Mouse (Mus musculus): ENCODE results near the gene Dgkb.

The Dgkb gene

DNA sequence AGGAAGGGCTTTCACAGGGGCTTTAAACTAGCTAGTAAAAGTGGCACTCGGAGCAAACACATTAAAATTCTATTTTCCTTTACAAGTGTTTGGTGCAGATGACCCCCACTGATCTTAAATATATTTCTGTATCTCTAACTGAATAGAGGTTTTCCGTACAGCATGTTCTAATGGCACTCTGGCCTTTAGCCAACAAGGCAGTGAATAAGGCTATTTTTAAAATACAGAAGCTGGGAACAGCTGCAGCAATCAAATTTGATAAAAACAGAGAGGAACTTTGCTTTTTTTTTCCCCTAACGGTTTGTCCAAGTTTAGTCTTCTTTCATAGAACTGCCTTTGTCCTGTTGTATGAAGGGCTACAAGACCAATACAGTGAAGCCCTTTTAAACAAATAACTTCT is 776.5 kb downstream of the Dgkb start:
- no peak for DNase-seq (ENCODE audit: extremely low spot score)

DNA sequence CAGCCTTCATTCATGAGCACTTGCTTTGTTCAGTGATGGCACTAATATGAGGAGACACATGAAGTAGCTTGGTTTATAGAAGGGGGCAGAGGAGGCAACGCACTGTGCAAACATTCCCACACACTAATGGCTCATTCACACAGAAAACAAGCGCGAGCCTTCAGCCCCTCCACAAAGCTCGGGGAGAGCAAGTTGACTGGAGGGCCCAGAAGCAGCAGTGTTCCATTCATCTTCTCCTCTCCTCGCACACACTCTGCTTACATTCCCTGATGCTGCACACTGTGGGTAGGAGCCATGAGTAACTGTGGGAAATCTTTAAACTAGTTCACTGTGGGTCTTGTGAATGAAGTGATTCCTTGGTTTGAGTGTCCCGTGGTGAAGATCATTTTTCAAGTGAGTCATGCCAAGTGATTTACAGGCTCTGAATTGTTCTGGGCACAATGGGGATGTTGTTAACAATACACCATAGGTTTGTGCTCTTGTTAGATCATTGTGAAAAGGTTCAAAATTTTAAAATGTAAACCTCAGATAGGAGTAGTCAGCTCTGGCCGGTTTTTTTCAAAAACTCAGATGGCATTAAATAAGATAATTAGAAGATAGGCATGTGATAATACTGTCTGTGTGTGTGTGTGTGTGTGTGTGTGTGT is 779.0 kb downstream of the Dgkb start:
- DNase-seq (ENCODE audit: extremely low spot score), result peak; percentile 43

DNA sequence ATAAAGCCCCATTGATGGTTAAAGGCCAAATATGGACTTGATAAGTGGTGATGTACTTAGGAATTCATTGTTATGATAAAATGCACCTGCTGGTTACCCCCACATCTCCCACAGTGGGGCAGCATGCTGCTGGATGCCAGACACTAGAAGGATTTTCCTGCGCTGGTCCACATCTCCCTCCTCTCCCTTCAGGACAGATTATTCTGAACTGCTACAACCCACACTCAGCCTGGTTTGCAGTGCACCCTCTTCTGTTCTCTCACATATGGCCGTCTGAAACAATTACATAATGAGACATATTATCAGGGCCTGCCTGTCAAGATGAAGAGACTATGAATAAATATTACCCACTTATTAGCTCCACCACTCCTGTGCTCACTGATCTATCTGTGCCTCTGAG is 780.6 kb downstream of the Dgkb start:
- DNase-seq (ENCODE audit: extremely low spot score), result no peak

DNA sequence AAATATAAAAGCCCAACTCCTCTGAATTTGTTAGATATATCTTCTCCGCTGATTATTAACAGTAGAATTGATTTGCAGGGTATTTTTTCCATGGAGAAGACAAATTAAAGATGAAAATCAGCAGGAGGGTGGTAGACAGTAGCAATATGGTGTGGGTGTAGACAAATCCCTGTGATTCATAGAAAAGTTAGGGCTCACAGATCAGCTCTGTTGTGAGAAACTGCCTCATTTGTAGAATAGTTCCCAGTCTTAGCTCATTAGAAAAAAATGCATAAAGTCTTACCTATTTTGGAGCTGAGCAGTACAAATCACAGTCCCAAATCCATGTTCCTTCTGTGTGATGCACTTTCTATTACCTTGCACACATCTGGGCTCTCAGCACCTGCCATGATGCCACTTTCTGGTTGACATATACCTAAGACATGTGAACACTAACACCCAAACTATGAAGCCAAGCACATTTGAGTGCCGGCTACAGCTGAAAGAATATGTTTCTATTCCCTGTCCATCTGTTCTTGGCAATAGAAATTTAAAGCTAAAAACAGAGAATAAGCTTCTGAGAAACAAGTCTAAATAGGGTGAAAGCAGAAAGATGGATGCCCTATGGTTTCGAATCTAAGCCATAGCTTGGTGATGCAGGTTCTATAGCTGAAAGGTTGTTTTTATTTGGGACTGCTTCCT is 782.8 kb downstream of the Dgkb start:
- DNase-seq (ENCODE audit: extremely low spot score), result no peak

DNA sequence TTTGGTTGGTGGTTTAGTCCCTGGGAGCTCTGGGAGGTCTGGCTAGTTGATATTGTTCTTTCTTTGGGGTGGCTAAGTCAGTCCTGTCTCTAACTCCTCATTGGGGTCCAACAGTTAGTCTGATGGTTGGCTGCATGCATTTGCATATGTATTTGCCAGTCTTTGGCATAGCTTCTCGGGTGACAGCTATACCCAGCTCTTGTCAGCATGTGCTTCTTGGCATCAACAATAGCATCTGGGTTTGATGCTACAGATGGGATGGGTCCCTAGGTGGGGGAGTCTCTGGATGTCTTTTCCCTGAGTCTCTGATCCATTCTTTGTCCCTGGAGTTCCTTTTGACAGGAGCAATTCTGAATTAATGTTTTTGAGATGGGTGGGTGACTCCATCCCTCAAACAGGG is 790.6 kb downstream of the Dgkb start:
- DNase-seq (ENCODE audit: extremely low spot score), result no peak

DNA sequence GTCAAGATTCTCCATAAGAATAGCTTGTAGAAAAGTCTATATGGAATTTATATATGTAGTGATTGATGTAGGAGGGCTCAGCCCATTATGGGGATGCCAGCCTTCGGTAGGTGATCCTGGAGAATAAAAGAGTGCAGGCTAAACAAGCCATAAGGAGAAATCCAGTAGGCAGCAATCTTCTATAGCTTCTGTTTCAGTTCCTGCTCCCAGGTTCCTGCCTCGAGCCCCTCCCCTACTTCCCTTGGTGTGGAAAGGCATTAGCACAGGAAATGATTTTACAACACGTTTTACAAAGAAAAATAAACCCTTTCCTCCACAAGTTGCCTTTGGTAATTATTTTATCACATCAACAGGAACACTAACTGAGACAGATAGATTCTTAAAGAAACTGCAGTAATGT is 850.7 kb downstream of the Dgkb start:
- no peak for DNase-seq (ENCODE audit: extremely low spot score)
